Mouse (Mus musculus) midbrain, embryonic 12.5 days (tissue): ENCODE measurements around the gene Dnm3. TPM values are rescaled to one million over a fixed set of nuclear protein-coding genes. Genes with fewer than 3 reads are reported as not detected.

ENCODE experiments used
- ATAC-seq: fragments of 200-750 bp; cut with Nextera tagmentation; 2 replicates; pipeline ENCODE4 v1.8.0; 2017; ENCODE audit warnings: low read depth, moderate TSS enrichment, moderate library complexity; ENCODE audit not compliant: low FRiP score
- H3K27ac ChIP-seq: fragments of 300-500 bp; sonication (generic); replicated peaks from 2 replicates; pipeline ENCODE4 v1.5.1; 2016; ENCODE audit warnings: mild to moderate bottlenecking
- H3K27me3 ChIP-seq: fragments of 300-500 bp; sonication (generic); 2 replicates; pipeline ENCODE4 v1.6.1; 2016; ENCODE audit warnings: mild to moderate bottlenecking
- H3K36me3 ChIP-seq: fragments of 300-500 bp; sonication (generic); 2 replicates; pipeline ENCODE4 v1.6.1; 2016
- H3K4me1 ChIP-seq: fragments of 300-500 bp; sonication (generic); 2 replicates; pipeline ENCODE4 v1.6.1; 2016
- H3K4me2 ChIP-seq: fragments of 300-500 bp; sonication (generic); replicated peaks from 2 replicates; pipeline ENCODE4 v1.6.1; 2016; ENCODE audit warnings: mild to moderate bottlenecking, moderate library complexity
- H3K4me3 ChIP-seq: fragments of 300-500 bp; sonication (generic); 2 replicates; pipeline ENCODE4 v1.5.1; 2016; ENCODE audit warnings: mild to moderate bottlenecking
- H3K9ac ChIP-seq: fragments of 300-500 bp; sonication (generic); replicated peaks from 2 replicates; pipeline ENCODE4 v1.6.1; 2016; ENCODE audit warnings: mild to moderate bottlenecking, moderate library complexity
- H3K9me3 ChIP-seq: fragments of 300-500 bp; sonication (generic); 2 replicates; pipeline ENCODE4 v1.6.1; 2016; ENCODE audit warnings: mild to moderate bottlenecking
- WGBS: fragments of 180-500 bp; shearing (Covaris S2); methylation state at CpG from one replicate; pipeline ENCODE4 v1.1.7; 2016; 5-methylcytosine and 5-hydroxymethylcytosine counted together
- polyA plus RNA-seq: library from polyadenylated mRNA; unstranded; fragments of >200 nt; fragmentation: Nextera tagmentation; extraction: Ambion mirVana; gene quantifications from 2 replicates; pipeline ENCODE4 v1.2.1, GENCODE M21; 2016

Dnm3 gene
- polyA plus RNA-seq, 1 experiment from 2014 or later, result 14.2 TPM

DNA sequence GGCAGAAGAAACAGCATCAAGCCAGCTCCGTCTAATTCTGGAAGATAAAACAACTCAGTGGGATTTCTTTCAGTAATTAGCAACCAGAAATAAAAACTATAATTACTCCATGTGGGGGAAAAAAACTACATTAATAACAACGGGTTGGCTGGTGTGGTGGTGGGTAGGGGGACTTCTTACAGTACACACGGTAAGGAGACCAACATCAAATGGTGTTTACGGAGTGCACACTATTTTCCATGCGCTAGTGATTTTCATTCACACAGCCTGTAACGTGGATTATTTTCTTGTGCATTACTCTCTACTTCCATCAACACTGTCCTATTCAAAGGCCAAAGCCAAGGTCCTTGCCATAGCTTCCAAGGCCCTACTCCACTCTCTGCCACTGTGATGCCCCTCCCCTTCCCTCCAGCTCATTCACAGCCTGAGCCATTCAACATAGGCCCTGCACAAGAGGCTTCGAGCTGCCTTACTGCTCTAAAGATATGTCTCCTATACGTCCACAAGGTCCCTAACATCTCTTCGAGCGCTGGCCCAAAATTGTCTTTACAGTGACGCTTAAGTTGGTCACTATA lies 203.1 kb downstream of the Dnm3 start:
- Histone ChIP-seq H3K4me2 (no peak overlapping the region), H3K27me3 (no peaks in the 10 kb centered on the region), H3K27ac (no peak overlapping the region), H3K36me3 (no peaks in the 10 kb centered on the region), H3K9me3 (no peaks in the 10 kb centered on the region), H3K4me3 (no peak overlapping the region), H3K9ac (no peak overlapping the region), H3K4me1 (no peaks in the 10 kb centered on the region)
- WGBS, result 91% methylated on average over 11 of the region's 11 CpGs
- ATAC-seq, result peak; percentile 60; the same call in 1 of the 2 replicates

DNA sequence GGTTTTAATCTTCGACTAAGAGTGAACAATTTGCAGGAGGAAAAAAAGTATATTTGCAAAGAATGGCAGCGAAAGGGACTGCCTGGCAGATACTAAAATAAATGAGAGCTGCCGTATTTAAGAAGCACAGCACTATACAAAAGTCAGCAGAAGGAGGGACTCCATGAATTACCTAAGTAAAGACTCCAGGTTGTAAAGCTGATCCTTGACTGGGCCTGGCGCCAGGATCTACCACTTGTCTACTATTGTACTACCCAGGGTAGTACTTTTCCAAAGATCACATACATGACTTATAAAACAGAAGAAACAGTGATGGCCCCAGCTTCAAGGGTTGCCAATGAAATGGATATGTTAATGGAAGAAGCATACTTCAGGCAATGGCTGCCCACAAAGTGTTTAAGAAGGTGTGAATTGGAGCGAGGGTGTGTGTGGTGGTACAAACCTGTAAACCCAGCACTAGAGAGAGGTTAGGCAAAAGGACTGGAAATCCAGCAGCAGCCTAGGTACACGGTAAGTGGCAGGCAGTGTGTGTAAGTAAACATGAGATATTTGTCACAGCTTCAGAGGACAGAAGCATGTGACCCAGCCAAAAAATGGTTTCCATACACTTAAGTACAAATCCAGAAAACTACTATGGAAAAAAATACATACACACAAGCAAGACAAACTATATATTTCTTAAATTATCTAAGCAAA lies 220.8 kb downstream of the Dnm3 start:
- Histone ChIP-seq H3K9me3 (no peaks in the 10 kb centered on the region), H3K4me1 (peaks cover 5% of the 10 kb centered on the region; the same call in 1 of the 2 replicates), H3K36me3 (no peaks in the 10 kb centered on the region), H3K9ac (no peak overlapping the region), H3K27me3 (no peaks in the 10 kb centered on the region), H3K4me2 (no peak overlapping the region), H3K4me3 (no peak overlapping the region), H3K27ac (no peak overlapping the region)
- 87% methylated on average over 6 of the region's 6 CpGs for WGBS
- ATAC-seq, result no peak

DNA sequence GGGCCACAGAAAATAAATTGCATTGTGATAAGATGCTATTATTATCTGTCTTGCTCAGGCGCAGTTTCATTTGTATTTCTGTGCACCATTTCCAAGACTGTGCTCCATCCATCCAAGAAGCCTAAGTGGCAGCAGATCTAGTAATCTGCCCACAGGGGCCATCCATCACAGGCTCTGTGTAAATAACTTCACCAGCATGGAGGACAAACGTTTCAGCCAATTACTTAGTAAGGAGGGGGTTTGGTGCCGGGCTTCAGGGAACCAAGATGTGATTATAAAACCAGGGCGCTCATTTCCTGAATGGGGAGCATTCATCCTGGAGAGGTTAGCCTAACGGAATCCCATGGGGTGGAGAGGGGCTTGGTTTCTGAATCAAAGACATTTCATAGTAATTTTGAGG lies 222.9 kb downstream of the Dnm3 start:
- no peak overlapping the region for H3K9ac ChIP-seq

DNA sequence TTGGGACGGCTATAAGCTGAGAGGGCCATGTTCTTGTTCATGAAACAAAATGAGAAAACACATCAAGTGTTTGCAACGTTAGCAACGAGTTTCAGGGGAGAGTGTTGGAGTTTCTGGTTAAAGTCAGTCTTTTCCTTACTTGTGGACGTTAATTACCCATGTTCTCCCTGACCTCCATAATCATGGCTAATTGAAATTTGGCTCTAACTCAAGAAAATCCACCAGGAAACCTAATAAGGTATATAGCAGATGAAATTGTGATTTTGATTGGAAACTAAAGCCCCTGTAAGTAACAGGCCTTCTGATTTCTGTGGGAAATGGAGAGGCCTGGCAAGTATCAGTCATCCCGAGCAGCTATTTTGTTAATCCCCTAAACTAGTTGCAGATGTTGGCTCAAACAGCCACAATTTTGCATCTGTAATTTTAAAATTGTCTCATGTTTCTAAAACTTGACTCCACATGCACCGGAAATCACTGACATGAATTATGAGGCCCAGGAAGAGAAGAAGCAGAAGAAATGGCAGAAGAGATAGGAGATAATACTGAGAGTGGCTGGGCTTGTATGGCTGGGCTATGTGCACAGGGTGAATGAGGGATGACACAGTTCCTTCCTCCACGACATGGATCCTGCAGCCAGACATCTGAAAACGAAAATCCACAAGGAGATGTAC lies 223.7 kb downstream of the Dnm3 start:
- H3K36me3 ChIP-seq, result no peaks in the 10 kb centered on the region
- no peaks in the 10 kb centered on the region for H3K9me3 ChIP-seq
- H3K4me3 ChIP-seq, result no peak overlapping the region
- H3K27me3 ChIP-seq, result no peaks in the 10 kb centered on the region
- H3K4me2 ChIP-seq, result no peak overlapping the region
- H3K27ac ChIP-seq, result no peak overlapping the region
- H3K4me1 ChIP-seq, result peaks cover 5% of the 10 kb centered on the region; the same call in 1 of the 2 replicates
- 84% methylated on average over 8 of the region's 8 CpGs for WGBS
- no peak for ATAC-seq
- H3K9ac ChIP-seq, result no peak overlapping the region

More for the DNA sequence above, 222.9 kb downstream of the Dnm3 start:
- Histone ChIP-seq H3K27me3 (no peaks in the 10 kb centered on the region), H3K9me3 (no peaks in the 10 kb centered on the region), H3K4me2 (no peak overlapping the region), H3K4me1 (peaks cover 5% of the 10 kb centered on the region; the same call in 1 of the 2 replicates), H3K4me3 (no peak overlapping the region), H3K36me3 (no peaks in the 10 kb centered on the region), H3K27ac (no peak overlapping the region)
- ATAC-seq, result no peak
- WGBS, result 46% methylated on average over 5 of the region's 5 CpGs

DNA sequence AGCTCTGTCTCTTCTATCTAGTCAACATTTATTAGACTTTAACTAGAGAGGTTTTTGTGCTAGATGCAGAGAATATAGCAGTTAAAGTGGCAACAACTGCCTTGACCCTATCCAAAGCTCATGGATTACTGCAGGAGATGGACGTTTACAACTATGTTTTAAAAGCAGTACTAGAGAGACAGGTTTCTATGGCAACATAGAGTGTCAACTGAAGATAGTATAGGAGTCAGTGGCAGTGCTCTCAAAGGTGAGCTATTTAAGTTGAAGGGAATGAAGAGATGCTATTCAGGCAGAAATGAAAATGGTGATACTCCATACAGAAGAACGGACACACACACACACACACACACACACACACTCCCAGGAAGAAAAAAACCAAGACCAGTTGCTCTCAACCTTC lies 225.0 kb downstream of the Dnm3 start:
- no peak overlapping the region for H3K4me2 ChIP-seq
- no peak overlapping the region for H3K4me3 ChIP-seq
- no peaks in the 10 kb centered on the region for H3K27me3 ChIP-seq
- H3K36me3 ChIP-seq, result no peaks in the 10 kb centered on the region
- no peak overlapping the region for H3K9ac ChIP-seq
- 73% methylated on average over 2 of the region's 2 CpGs for WGBS
- no peaks in the 10 kb centered on the region for H3K9me3 ChIP-seq
- ATAC-seq, result no peak
- peaks cover 5% of the 10 kb centered on the region; the same call in 1 of the 2 replicates for H3K4me1 ChIP-seq
- no peak overlapping the region for H3K27ac ChIP-seq

DNA sequence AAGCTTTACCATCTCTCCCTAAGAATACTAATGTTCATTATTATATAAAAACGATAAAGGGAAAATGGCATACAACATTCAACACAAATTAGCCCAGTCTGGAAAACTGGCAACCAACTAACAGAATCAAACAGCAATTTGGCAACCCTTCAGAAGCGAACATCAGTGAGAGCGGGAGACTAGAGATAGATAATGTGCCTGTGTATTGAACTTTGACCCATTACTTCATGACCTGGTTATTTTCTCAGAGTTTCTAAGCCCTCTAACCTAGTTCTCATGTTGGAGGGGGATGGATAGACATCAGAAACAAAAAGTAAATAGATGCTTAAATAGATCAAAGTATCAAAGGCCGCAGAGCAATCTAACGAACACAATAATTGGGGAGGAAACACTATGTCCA lies 230.6 kb downstream of the Dnm3 start:
- H3K4me1 ChIP-seq, result no peaks in the 10 kb centered on the region
- no peak overlapping the region for H3K27ac ChIP-seq
- H3K9ac ChIP-seq, result no peak overlapping the region
- no peak for ATAC-seq
- no peak overlapping the region for H3K4me3 ChIP-seq
- H3K4me2 ChIP-seq, result no peak overlapping the region
- WGBS, result 91% methylated on average over 5 of the region's 5 CpGs
- H3K36me3 ChIP-seq, result no peaks in the 10 kb centered on the region
- no peaks in the 10 kb centered on the region for H3K27me3 ChIP-seq
- H3K9me3 ChIP-seq, result no peaks in the 10 kb centered on the region

DNA sequence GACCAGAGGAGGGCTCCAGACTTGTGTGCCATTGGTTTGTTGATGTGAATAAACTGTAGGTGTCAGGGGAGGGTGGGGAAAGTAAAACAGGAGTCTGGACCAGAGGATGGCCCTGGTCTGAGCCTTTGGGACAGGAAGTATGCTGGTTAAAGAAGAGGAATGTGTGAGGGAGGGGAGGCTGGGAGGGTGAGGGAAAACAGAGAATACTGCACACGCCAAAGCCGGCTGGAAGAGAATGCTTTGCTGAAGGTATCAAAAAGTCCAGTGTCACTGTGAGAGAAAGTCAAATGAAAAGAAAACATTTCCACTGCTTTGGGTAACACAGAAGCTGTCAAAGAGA lies 234.2 kb downstream of the Dnm3 start:
- Histone ChIP-seq H3K27ac (no peak overlapping the region), H3K4me2 (no peak overlapping the region), H3K27me3 (no peaks in the 10 kb centered on the region), H3K36me3 (no peaks in the 10 kb centered on the region), H3K9ac (no peak overlapping the region), H3K4me3 (no peak overlapping the region), H3K9me3 (no peaks in the 10 kb centered on the region), H3K4me1 (no peaks in the 10 kb centered on the region)
- WGBS, result 65% methylated on average over 2 of the region's 2 CpGs
- ATAC-seq, result no peak

DNA sequence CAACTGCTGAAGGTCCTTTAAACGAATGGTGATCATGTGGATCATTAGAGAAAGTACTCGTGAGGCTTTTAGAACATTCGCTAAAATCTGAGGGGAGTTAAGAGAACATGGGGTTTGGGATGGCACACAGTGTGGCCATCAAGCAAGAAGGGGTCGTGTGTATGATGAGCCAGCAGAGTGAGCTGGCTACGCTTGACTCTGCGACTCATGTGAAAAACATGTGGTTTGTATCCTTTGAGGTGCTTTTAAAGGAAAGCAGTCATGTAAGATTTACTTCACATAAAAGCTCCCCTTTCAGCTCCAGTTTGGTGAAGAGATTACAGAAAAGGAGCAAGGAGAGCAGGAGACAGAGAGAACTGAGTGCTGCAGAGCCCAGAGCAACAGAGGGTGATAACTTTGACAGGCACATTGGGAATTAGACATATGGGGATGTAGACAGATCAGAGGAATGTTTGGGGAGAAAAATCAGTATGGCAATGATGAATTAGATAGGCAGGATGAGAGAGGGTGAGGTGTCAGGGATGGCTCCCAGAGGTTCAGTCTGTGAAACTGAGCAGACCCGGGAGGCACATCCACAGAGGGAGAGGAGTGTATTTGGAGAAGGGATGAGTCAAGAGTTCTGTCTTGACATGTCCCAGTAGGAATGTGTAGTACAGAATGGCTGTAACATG lies 234.7 kb downstream of the Dnm3 start:
- H3K4me3 ChIP-seq, result no peak overlapping the region
- H3K9ac ChIP-seq, result no peak overlapping the region
- no peaks in the 10 kb centered on the region for H3K36me3 ChIP-seq
- 0 out of 2 replicates have a peak overlapping the region, but pooled peaks have one; percentile 7 for H3K27ac ChIP-seq
- H3K4me1 ChIP-seq, result no peaks in the 10 kb centered on the region
- 78% methylated on average over 7 of the region's 7 CpGs for WGBS
- no peak overlapping the region for H3K4me2 ChIP-seq
- H3K9me3 ChIP-seq, result no peaks in the 10 kb centered on the region
- no peak for ATAC-seq
- H3K27me3 ChIP-seq, result no peaks in the 10 kb centered on the region

DNA sequence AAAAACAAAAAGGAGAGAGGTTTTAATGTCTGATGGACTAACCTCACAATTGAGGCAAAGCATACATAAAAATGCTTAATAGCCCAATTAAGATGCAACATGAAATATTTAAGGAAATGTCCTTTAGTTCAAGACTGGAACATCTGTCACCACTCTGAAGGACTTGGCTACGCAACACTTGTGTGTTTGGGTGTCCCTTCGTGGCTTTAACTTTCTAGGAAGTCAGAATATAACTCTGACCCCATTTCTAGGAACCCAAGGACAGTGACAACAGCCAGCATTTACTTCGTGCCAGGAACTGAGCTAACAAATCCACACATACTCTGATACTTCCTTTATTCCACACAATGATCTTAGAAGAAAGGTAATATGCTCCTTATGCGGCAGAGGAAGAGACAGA lies 237.1 kb downstream of the Dnm3 start:
- 0 out of 2 replicates have a peak, but pooled peaks cover 4% of the 10 kb centered on the region for H3K27me3 ChIP-seq
- H3K4me1 ChIP-seq, result no peaks in the 10 kb centered on the region
- ATAC-seq, result no peak
- no peak overlapping the region for H3K9ac ChIP-seq
- H3K36me3 ChIP-seq, result no peaks in the 10 kb centered on the region
- H3K4me2 ChIP-seq, result no peak overlapping the region
- WGBS, result 86% methylated on average over 4 of the region's 4 CpGs
- no peak overlapping the region for H3K27ac ChIP-seq
- H3K9me3 ChIP-seq, result no peaks in the 10 kb centered on the region
- no peak overlapping the region for H3K4me3 ChIP-seq

DNA sequence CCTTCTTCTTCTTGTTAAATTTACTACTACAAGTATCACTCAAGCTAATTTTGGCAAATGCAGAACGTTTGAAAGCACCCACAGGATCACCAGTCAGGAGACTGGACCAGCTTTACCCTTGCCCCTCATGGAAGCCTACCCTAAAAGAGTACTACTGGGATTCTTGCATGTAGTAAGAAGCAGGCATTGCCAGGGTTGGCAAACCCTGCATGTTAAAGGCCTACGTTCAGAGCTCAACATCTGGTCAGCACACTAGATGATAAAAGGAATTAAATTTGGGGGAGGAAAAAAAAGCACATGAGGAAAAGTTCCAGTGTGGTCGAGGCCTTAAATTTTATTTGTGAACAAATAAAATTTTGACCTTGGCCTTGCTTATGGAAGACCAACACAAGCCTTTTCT lies 239.2 kb downstream of the Dnm3 start:
- 68% methylated on average over 3 of the region's 3 CpGs for WGBS
- Histone ChIP-seq H3K4me1 (no peaks in the 10 kb centered on the region), H3K27me3 (0 out of 2 replicates have a peak, but pooled peaks cover 4% of the 10 kb centered on the region), H3K4me3 (no peak overlapping the region), H3K9me3 (no peaks in the 10 kb centered on the region), H3K9ac (no peak overlapping the region), H3K27ac (no peak overlapping the region), H3K36me3 (no peaks in the 10 kb centered on the region), H3K4me2 (no peak overlapping the region)
- no peak for ATAC-seq

DNA sequence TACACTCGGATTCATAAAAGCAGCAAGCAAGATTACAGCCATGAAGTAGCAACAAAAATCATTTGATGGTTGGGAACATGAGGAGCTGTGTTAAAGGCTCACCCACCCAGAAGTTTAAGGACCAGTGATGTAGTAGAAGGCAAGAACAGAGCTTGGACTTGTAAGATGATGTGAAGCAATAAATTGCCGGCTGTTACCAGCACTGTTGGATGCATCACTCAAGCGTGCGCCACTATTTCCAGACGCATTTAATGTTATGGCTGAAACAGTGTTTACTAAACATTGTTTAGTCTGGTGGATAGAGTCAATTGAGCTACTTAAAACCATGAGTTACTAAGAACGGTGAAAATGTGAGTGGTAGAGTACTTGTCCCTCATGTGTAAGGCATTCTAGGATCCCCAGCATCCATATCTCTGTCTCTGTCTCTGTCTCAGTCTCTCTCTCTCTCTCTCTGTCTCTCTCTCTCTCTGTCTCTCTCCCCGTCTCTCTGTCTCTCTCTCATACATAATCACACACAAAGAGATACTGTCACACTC lies 241.1 kb downstream of the Dnm3 start:
- H3K4me3 ChIP-seq, result no peak overlapping the region
- no peak for ATAC-seq
- H3K9ac ChIP-seq, result no peak overlapping the region
- no peaks in the 10 kb centered on the region; the same call in 1 of the 2 replicates for H3K4me1 ChIP-seq
- H3K36me3 ChIP-seq, result no peaks in the 10 kb centered on the region
- H3K9me3 ChIP-seq, result no peaks in the 10 kb centered on the region
- no peak overlapping the region for H3K4me2 ChIP-seq
- WGBS, result 91% methylated on average over 7 of the region's 7 CpGs
- 0 out of 2 replicates have a peak, but pooled peaks cover 4% of the 10 kb centered on the region for H3K27me3 ChIP-seq
- no peak overlapping the region for H3K27ac ChIP-seq
